Mouse (Mus musculus) kidney, adult 9 months (tissue): Measurements from ENCODE around the gene Lrrk1.

Experiments
- DNase-seq: peaks from one replicate; pipeline ENCODE4 v3.0.0; 2022

The Lrrk1 gene

GRCm38 (mm10) chr7:66376560-66376959 is 11.6 kb downstream of the Lrrk1 start:
- DNase-seq, result no peak

GRCm38 (mm10) chr7:66375736-66376135 is 12.4 kb downstream of the Lrrk1 start:
- no peak for DNase-seq

DNA sequence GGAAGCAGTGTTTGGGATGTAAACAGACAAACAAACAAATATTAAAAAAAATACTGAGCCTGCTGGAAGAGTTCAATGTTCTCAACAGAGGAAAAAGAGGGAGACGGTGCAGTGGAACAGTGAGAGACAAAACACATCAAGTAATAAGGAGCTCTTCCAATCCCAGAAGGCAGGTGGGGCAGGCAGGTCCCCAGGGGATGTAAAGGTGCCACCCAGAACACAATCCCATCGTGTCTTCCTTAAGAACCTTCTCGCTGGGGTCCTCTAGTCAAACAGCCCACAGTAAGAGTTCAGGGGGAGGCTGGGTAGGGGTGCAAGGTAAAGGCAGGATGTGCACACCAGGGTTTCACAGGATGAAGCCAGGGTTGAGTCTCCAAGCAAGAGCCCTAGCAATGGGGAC is 14.8 kb downstream of the Lrrk1 start:
- DNase-seq, result no peak

- no peak for DNase-seq
These were observed 17.2 kb downstream of the Lrrk1 start for GRCm38 (mm10) chr7:66370970-66371369.

GRCm38 (mm10) chr7:66369934-66370445 is 18.2 kb downstream of the Lrrk1 start:
- DNase-seq, result no peak

GRCm38 (mm10) chr7:66369071-66369933 is 18.8 kb downstream of the Lrrk1 start:
- DNase-seq, result no peak

DNA sequence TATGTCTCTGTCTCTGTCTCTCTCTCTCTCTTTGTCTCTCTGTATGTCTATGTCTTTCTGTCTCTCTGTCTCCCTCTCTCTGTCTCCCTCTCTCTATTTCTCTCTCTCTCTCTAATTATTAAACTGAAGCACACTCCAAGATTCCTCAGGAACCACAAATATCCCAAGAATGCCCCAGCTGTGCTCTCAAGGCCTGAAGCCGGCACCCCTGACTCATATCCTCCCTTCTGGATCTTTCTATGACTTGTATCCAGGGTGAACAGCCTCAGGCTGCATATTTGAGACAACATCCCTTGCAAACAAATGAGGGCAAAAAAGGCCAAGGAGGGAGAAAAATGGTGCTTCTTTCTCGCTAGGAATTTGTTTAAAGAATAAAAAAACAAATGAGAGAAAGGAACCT is 22.2 kb downstream of the Lrrk1 start, which contains the start of gene Gm10974:
Gene Gm10974, plus strand, starts transcription at position 2 of the 400 bp plus-strand sequence.
- DNase-seq, result peak; percentile 48

GRCm38 (mm10) chr7:66365411-66365810 is 22.7 kb downstream of the Lrrk1 start:
- no peak for DNase-seq

- no peak for DNase-seq
These were observed 23.7 kb downstream of the Lrrk1 start for GRCm38 (mm10) chr7:66364491-66364890.

GRCm38 (mm10) chr7:66359044-66359443 is 29.1 kb downstream of the Lrrk1 start:
- no peak for DNase-seq

DNA sequence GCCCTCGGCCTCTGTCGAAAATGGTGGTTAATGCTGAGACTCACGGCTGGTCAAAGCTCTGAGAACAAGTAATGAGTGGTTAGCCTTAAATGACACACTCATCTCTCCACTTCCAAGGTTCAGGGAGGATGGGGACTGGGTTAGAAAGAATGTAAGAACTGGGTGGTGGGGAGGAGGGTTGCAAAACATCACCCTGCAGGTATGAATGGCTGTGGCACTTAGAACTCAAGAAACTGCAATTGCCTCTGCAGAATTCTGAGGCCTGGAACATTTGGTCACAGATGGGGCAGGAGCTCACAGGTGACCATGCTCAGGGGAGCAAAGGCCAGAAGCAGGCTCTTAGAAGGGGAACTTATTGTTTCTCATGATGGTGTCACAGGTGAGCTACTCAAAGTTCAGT is 29.7 kb downstream of the Lrrk1 start:
- DNase-seq, result no peak

- DNase-seq, result no peak
These were observed 32.2 kb downstream of the Lrrk1 start for GRCm38 (mm10) chr7:66355791-66356522.

DNA sequence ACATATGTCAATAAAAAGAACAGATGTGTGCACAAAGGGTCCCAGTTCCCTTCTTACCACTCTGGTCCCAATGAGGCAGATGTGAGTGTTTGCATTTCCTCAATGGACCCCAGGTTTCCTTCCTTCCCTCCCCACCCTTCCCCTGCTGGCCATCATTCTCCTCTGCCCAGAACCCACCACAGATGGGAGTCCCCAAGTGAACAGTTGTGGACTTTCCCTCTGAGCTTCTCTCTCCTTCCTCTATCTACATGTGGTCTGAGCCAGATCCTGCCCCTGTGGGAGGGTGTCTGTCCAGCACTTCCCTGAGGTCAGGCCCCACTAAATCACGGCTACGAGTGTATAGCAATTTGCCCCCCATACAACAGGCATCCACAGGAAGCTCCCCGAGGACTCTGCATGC is 33.2 kb downstream of the Lrrk1 start:
- no peak for DNase-seq

DNA sequence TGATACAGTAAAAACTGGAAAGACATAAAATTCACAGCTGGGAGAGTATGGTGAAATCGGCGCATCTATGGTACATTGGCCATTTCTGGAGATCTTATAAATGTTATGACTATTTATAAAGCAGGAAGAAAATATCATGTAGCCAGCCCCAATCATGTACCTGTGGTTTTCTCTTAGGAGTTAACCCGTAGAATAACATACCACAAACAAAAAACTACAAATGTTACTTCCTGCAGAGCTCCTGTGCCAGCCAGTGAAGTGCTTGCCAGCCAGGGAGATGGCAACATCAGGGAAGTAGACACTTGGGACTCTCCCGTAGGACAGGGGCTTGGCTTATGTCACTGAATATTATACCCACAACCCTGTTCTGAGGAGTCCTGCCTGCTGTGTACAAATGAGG is 37.1 kb downstream of the Lrrk1 start:
- no peak for DNase-seq

DNA sequence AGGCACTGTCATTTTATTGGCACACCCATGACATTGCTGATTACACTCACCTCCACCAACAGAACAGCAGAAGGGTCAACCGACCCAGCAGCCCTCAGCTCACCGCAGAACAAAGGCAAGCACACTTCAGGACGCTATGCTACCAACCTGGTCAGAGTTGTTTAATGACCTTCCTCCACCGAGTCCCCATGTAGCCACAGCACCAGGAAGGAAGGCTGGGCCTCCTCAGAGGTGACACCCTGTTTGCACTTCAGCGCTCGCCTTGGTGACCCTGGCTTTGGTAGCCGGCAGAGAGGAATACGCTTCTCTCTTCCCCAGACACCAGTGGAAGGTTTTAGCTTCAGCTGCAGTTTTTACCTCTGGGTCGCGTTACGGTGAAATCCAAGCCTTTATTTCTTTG is 38.5 kb downstream of the Lrrk1 start:
- DNase-seq, result no peak

- DNase-seq, result no peak
These were observed 39.6 kb downstream of the Lrrk1 start for GRCm38 (mm10) chr7:66348588-66348987.

DNA sequence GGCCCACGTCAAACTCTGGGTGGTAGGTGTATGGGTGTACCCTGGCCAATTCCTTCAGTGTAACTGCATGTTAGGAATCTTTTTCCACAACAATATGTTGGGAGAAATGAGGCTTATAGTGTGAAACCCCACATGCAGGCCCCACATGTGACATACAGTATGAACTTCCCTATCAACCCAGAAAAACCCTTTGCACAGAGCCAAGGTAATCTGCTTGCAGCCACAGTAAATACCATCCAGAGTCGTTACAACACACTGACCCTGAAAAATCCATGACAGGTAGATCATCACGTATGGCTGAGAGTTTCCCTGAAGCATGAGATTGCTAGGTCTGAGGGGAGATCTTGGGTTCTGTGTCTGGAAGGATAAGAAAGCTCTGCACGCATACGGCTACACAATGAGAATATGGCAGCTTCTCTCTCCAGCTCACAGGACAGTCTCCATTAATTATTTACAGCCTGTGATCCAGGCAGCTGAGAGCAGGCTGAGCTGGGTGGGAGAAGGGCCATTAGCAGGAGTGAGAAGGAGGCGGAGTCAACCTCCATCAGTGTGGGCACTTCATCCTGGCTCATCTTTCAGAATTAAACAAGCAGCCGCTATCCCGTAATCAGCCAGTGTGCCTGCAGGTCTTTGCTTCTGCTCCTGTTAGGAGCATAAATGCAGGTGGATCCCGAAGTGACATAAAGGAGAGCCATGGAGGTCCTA is 41.0 kb downstream of the Lrrk1 start:
- no peak for DNase-seq

GRCm38 (mm10) chr7:66343307-66343706 is 44.8 kb downstream of the Lrrk1 start:
- DNase-seq, result no peak

- DNase-seq, result no peak
These were observed 45.3 kb downstream of the Lrrk1 start for GRCm38 (mm10) chr7:66342831-66343230.

GRCm38 (mm10) chr7:66342323-66342722 is 45.8 kb downstream of the Lrrk1 start:
- peak; percentile 73 for DNase-seq

DNA sequence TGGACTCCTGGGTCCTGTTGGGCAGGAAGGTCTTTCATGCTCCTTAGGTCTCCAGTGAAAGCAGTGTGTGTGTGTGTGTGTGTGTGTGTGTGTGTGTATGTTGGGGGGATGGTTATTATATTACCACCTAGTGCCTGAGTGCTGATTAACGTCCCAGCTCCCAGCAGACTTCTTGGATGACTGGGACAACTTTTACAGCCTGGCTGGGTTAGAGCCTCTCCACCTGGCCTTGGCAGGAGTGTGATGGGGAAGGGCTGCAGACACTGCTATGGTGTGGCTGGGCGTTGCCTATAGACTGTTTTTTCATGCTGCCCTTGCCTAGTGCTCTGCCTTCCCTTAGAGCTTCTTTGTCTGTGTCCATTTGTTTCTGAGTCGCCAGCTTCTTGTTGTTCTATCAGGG is 48.1 kb downstream of the Lrrk1 start:
- DNase-seq, result no peak

GRCm38 (mm10) chr7:66339625-66340024 is 48.5 kb downstream of the Lrrk1 start:
- DNase-seq, result no peak

DNA sequence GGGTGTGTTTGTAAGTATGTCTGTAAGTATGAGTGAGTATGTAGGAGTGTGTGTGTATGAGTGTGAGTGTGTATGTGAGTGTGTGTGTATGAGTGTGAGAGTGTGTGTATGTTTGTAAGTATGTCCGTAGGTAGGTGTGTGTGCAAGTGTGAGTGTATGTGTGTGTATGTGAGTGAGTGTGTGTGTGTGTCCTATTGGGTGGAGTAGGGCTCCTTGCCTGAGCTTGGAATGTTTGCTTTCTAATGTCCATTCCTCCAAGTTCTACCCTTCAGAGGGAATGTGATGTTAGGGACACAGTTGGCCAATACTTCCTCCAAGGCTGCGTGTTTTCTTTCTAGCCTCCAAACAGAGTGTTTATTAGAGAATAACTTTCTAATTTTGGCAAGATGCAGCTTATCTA is 51.2 kb downstream of the Lrrk1 start:
- no peak for DNase-seq
